Mouse (Mus musculus) gastrocnemius, adult 8-10 months (tissue): ENCODE data around the gene Acoxl. TPM values are rescaled to one million over a fixed set of nuclear protein-coding genes. Genes with fewer than 3 reads are reported as not detected.
A peak's percentile ranks its signal among the peaks of the same experiment; 100 is the strongest.

Source experiments
- DNase-seq, 2 experiments: peaks; one replicate each; pipeline ENCODE4 v3.0.0; 2022; ENCODE audit warnings: low spot score in 2 of 2
- microRNA-seq: library from miRNA; unstranded; fragments of <30 nt; microRNA quantifications from one replicate; pipeline ENCODE4 v1.2.0, GENCODE M21; 2022
- total RNA-seq, 4 experiments: library from RNA; stranded (reverse); gene quantifications; 2 replicates each; pipeline ENCODE4 v1.2.4; 2022

Gene Acoxl
- total RNA-seq, 4 experiments from 2014 or later: 0.10 to 0.13 TPM; not detected in 2

DNA sequence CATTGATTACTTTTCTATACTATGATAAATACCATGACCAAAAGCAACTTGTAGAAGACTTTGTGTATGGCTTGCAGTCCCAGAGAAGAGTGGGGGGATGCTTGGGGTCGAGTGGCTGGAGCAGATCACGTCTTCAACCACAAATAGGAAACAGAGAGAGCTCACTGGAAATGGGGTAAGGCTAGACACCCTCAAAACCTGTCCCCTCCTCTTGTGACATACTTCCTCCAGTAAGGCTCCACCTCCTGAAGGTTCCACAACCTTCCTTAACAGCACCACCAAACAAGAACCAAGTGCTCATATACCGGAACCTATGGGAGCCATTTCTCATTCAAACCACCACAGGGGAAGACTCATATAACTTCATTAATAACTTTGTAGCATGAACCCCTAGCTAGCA is 331.9 kb downstream of the Acoxl start:
- DNase-seq: no peak

DNA sequence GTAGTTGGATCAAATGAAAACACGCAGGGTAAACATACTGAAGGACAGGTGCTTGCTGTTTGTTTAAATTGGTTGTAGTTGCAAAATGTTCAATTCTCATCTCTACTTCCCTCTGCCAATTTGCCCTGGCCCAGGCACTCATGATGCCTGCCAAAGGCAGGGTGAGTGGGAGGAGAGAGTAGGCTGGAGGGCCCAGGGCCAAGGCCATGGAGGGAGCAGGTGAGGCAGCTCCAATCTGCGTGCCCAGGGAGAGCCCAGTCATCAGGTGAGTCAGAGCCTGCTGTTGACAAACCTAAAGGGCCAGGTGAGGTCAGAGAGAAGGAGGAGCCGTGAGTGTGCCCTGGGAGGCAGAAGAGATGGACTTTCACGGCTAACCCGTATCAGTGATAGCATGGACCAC is 333.6 kb downstream of the Acoxl start:
- DNase-seq: peak in 1 of 2 experiments; percentile 18

Small RNA genes lying within 50 kb of the gene (microRNA-seq; reads per million reads assigned to microRNA genes)
- not detected for gene Gm22411

Other genes with a start within 250 kb of the Acoxl start
- gene Mal, start 182.2 kb upstream of the Acoxl start, total RNA-seq: 1 to 10 TPM in 2 of 4 experiments, under 1 TPM in 2; 0.75 to 1.8 (median 0.99) TPM
- 1 to 10 TPM; 1.1 to 3.3 (median 1.3) TPM for gene Mall, start 108.9 kb upstream of the Acoxl start, total RNA-seq
- 10 to 100 TPM; 21.5 to 28.3 (median 24.5) TPM for gene Nphp1, start 50.0 kb upstream of the Acoxl start, total RNA-seq
- gene Mtln, start 46.4 kb upstream of the Acoxl start, total RNA-seq: 100 to 1,000 TPM; 133 to 144 (median 141) TPM
- gene Bub1, start 7.0 kb upstream of the Acoxl start, total RNA-seq: not detected